Mouse (Mus musculus): ENCODE measurements around the gene H2-T3.
"Not testable (repeated sequence)": the region's sequence is repeated elsewhere in the genome, so short reads cannot be mapped to it uniquely, and the experiment has no call there.

The H2-T3 gene

DNA sequence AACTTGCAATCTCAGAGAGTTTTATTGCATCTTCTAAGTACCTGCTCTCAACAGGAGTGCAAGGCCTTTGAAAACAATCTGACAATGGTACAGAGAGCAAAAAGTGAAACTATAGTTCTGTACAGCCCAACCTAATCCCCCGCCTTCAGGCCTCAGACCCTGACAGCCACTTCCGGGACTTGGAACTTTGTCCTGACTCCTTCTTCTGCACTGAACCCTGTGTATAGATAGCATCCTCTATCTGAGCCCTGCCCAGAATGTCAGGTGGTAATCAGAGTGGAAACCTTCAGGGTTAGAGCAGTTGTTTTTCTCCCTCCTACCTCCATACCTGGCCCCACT is at the start of gene H2-T3:
Gene H2-T3, minus strand, starts transcription at position 119 of the 339 bp plus-strand sequence.
- DNase-seq, result no peak

DNA sequence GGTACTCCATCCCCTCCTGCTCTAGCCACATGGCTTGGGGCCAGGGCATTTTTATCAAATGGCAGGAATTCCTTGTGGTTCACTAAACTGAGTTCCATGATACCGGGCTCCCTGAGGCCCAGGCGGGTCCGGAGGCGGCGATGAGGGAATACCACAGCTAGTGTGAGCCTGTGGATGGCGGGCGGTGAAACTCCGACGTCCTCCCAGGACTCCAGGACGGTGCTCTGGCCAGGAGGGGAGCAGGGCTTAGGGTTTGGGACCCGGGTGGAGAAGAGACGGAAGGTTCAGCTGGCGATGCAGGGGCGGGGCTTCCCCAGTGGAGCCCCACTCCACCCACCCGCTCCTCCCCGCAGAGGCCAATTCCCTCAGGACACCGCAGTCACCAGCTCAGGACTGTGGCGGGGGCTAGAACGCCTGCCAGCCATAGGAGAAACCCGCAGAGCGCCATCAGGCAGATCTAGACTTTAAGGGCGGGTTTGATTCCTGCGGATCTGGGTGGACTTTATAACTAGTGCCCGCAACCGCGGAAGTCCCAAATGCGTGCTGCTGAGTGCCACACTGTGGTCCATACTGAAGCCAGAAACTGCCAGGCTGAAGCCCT is 47.3 kb upstream of the H2-T3 start:
- DNase-seq, result peak; percentile 41

DNA sequence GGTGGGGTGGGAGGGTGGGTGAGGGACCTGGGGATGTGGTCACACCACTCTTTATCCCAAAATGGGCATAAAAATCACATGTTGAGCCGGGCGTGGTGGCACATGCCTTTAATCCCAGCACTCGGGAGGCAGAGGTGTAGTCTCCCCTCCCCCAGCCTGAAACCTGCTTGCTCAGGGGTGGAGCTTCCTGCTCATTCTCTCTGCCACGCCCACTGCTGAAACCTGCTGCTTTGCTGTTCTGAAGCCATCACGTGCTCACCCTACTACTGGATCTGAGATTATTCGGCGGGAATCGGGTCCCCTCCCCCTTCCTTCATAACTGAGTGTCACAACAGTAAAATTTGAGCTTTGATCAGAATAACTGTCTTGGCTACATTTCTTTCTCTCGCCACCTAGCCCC is 45.2 kb upstream of the H2-T3 start:
- peak; percentile 15 for DNase-seq

DNA sequence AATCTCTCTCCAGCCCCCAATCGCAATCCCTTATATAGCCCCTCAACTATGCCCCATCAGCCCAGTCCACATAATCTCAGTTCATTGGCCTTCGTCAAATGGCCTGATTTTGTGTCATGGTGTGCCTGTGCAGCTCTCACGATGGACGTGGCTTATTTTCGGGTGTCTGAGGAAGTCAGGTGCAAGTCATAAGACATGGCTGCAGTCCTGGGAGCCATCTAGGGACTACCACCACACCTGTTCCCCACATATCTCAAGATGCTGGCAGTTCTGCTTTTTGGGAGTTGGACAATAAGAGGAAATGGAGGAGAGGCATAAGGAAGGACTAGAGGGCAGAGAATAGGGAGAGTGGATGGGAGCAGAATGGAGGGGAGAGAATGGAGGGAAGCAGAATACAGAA is 43.5 kb upstream of the H2-T3 start:
- DNase-seq, result no peak

DNA sequence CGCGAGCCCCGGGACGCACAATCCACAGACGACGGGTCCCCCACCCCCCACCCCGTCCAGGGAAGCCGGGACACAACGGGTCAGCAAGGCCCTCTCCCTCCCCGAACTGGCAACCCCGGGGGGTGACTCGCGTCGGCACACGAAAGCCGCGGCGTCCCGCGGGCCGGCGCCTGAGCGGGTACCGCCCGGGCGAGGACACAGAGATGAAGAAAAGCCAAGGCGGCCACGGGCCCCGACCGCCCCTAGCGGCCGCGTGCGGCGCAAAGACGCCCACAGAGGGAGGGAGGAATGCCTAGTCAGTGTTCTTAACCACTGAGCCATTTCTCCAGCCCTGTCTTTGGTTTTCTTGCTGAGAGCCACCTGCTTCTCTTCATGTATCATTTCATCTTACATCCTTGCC is 41.2 kb upstream of the H2-T3 start:
- DNase-seq, result peak; percentile 95

DNA sequence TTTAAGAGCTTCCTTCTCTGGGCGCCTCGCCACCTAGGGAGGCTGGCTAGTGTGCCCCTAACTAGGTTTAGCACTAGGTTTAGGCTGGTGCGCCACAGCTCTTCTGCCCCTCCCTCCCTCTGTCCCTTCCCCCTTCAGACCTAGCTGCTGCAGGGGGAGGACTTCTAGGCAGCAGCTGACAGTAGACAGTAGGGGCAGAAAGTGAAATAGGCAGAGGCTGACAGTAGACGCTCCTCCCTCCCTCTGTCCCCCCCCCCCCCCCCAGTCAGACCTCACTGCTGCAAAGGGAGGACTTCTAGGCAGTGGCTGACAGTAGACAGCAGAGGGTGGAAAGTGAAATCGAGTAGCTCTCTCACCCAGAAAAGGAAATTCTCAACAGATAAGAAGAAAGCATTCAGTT is 39.0 kb upstream of the H2-T3 start:
- no peak for DNase-seq

DNA sequence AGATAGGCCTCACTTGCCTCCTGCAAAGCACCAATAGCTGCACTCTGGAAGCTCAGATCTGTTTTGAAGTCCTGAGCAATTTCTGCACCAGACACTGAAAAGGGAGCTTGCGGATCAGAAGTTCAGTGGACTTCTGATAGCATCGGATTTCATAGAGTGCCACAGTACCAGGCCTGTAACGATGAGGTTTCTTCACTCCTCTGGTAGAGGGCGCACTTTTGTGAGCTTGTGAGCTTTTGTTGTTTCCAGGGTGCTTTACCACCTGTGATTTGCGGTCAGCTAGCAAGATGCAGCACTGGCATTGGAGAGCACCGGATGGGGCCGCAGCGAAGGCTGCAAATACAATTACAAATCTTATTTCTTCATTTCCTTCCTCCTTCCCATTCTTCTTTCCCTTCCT is 36.8 kb upstream of the H2-T3 start:
- DNase-seq, result peak; percentile 59

DNA sequence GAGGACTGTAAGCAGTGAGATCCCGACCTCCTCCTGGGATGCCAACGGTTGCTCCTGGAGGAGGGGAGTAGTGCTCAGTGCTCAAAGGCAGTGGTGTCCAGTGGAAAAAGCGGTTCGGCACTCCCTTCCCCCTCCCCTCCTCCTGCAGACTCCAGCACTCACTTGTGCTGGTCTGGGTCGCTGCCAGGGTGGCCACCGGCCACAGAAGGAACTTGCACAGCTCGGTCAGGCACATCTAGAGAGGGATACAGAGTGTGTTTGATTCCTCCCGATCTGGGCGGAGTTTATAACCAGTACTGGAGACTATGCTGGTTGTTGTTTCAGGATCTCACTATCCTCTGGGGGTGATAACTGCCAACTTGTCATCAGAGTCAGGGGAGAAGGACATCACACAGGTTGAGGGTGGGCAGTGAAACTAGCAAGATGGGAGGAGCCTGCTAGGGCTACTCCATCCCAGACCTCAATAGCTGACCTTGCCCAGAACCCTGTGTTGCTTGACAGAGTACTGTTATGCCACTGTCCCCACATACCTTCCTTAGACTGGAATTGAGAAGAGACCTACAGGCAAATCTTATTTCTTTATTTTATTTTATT is 35.2 kb upstream of the H2-T3 start:
- no peak for DNase-seq

DNA sequence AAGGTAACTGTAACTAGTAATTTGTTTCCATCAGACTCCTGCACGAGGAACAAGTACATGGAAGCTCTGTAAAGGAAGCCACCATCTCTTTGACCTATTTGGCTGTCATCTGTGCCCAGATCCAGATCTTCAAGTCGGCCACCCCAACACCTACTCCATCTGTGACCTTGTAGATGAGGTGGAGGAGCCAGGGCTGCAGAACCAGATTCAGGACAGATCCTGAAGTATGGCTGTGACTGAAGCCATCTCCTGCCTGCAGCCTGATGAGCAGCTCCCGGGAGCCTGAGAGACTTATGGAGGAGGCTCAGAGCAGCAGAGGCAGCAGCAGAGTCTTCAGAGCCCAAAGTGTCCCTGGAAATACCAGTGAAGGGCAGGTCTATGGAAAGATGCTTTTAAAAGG is 34.4 kb upstream of the H2-T3 start:
- no peak for DNase-seq

DNA sequence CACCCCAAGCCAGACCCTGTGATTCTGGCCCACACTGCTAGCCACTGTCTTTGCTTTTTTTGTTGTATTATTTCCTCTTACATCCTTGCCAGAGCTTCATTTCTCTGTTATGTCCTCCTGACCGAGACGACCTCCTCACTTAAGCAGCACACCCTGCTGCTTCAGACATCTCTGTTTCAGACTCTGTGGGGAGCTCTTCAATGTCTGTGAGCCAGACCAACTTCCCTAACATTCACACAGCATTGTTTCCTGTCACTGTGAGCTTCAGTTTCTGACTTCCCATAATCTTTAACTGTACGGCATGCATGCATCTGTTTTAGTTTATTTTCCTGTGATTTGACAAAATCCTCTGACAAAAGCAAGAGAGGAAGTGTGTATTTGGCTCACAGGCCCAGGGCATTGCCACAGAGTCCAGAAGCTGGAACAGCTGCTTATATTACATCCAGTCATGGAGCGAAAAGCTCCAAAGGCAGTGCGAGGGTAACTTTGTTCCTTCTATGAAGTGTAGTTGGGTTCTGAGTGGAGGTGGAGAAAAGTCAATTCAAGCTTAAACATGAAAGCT is 28.6 kb upstream of the H2-T3 start:
- DNase-seq, result no peak

DNA sequence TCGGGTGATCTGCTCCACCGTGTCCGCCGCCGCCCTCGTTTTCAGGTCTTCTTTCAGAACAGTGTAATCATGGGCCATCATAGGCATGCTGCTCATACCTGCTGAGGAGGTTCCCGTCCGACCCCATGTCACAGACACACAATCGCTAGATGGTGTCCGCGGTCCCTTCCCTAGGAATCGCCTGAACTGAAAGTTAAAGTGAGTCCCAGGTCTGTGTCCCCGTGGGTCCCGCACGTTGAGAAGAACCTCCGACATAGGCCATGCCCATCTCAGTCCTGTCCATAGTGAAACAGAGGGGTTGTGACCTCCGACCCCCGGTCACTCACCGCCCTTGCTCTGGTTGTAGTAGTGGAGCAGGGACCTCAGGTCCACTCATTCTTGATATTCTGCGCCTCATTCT is 25.5 kb upstream of the H2-T3 start:
- DNase-seq, result no peak

DNA sequence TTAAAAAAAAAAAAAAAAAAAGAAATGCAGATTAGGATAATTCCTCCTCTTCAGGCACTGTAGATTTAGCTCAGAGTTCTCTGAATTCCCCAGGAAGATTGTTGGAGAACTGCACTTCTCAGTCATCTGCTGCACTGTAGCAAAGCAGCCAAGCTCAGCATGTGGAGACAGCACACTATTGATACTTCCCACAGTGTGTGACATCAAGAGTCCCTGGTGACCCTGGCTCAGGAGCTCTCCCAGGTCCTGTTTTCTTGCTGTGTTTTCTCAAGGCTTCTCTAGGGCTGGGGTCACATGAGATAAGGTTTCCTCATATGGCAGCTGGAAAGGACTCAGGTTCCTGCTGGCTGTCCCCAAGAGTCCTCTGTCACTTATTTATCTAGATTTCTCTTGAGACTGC is 16.8 kb upstream of the H2-T3 start:
- peak; percentile 5 for DNase-seq

DNA sequence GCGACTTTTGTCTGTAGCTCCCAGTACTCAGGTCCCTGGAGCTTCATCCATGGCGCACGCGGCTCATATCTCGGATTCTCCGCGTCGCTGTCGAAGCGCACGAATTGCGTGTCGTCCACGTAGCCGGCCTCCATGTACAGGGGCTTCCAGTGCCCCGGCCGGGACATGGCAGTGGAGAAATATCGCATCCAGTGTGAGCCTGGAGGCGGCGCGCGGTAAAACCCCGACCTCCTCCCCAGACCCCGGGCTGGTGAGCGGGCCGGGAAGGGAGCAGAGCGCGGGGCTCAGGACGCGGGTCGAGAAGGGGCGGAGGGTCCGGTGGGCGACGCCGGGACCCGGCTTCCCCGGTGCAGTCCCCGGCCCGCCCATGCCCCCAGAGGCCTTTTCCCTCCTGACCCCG is 15.8 kb upstream of the H2-T3 start:
- DNase-seq, result peak; percentile 42

DNA sequence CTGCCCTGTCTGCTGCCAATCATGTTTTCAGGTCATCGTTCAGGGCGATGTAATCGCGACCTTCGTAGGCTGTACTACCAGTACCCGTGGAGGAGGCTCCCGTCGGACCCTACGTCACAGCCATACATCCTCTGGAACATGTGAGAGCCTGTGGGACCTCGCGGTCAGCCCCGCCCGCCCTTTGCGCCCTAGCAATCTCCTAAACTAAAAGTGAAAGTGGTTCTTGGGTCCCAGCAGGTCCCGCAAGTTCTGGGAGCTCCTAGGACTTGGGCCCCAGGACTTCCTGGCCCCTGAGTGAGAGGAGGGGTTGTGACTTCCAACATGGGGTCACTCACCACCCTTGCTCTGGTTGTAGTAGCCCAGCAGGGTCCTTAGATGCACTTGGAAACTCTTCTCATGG is 15.4 kb upstream of the H2-T3 start:
- DNase-seq, result peak; percentile 20

DNA sequence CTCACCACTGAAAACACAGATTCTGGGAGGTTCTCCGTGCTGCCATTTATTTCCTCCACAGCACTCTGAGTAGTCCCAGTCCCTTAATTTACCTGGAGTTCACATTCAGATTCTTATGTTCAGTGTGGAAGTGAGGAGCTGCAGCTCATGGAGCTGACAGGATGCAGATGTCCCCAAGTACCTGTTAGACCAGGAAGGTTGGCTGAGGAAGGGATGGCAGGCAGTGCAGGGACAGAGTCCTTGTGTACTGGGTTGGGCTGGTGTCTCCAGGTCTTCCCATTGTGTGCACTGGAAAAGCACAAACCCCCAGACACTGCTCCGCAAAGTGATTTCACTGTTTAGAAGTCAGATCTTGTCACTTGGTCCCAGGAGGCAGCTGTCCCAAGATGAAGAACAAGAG is 11.8 kb upstream of the H2-T3 start:
- no peak for DNase-seq

DNA sequence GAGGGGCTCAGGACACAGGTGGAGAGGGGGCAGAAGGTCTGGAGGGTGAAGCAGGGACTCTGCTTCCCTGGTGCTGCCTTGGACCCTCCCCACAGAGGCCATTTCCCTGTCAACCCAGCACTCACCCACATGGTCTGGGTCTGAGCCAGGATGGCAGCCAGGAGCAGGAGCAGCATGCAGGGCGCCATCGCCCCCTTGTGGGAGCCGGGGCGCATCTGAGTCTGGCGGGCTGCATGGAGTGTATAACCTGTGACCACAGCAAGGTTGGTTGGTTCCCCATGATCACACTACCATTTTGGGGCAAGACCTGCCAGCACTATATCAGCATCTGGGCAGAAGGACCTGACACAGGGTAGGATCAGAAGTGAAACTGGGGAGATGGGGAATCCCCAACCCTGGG is 8.2 kb upstream of the H2-T3 start:
- DNase-seq, result peak; percentile 56

DNA sequence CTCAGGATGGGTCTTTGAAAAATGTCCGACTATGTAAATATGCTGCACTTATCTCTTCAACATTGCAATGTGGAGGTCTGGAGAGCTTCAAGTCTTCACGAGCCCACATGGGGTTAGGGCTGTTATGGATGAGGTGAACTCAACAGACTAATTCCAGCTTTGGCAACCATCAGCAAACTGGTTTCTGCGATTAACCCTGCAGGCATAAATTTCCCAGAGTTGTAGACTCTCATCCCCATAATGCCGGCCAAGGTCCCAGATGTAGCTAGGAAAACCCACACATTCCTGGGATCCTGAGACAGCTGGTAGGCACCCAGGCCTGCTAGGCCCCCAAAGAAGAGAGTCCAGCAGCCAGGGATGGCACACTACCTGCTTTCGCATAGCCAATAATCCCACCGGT is 4.4 kb upstream of the H2-T3 start:
- DNase-seq, result no peak

DNA sequence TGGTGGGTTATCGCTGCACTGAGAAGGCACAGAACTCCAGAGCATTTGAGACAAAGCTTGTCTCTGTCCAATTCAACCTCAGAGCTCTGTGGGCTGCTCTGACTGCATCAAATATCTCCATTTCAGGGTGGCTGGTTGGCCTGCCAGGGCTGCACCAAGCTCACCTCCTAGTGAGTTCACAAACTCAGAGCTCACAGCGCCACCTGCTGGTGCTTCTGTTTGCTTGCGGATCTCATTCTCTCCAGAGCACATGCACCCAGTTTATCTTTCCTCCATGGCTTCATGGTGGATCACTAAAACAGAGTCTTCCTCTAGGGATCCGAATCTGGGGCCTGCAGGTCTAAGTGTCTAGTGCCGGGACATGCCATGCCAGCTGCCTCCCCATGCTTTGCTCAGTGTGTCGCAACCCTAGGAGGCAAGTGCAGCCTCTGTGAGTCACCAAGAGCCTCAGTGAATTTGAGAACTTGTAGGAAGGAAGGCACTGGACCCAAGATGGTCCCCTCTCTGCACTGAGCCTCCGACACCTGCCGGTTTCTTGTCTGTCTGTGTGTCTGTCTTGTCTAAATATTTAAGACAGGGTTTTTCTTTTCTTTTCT is 3.6 kb upstream of the H2-T3 start:
- peak; percentile 94 for DNase-seq

DNA sequence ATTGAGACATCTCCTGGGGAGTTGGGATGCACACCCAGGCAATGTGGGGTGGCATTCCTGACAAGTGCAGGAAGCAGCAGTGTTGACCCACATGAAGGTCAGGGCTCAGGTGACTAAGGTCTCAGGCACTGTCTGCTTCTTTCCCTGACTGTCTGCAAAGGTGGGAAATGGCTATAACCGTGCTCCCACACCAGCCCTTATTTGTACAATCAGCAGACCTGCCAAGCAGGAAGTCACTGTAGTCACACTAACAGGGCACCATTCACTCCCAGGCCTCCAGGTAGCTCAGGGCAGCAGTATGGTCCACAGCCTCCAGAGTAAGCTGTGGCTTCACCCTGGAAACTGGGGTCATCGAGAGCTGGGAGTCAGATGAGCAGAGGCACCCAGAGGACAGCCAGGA is 2.3 kb upstream of the H2-T3 start:
- no peak for DNase-seq

DNA sequence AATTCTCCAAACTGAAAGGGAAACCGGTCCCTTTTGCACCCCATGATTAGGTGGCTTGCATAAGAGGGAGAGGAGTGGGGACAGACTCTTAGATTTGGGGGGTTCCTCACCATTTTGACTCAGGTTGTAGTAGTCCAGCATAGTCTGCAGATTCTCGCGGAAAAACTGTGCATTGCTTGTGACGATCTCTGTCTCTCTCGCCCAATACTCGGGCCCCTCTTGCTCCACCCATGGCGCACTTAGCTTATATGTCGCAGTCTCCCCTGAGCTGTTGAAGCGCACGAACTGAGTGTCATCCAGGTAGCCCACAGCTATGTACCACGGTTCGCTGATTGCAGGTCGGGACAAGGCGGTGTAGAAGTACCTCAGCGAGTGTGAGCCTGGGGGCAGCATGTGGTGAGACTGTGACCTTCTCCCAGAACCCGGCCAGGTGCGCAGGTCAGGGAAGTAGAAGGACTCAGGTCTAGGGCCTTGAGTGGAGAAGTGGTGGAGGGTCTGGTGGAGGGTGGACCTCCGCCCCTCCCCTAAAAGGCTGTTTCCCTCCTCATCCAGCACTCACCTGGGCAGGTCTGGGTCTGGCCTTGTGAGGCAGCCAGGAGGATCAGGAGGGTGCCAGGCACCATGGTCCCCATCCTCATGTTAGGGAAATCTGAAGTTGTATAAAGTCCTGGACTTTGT is 457 bp downstream of the H2-T3 start:
- no peak for DNase-seq

DNA sequence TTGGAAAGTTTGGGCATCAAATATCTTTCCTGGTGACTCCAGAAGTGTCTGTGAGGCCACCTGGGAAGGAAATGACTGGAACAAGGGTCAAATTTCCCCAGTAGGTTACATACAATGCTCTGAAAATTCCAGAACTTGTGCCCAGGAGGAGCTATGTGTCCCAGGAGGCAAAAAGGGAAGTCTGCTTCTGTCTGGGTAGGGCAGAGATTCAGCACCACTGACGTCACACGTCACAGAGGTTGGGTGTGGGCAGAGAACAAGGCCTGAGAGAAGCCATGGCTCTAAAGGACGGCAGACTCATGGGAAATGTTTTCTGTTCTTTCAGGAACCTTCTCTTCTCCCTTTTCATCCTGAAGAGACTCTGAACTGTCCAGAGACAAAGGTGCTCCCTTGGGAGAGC is 2.5 kb downstream of the H2-T3 start:
- no peak for DNase-seq

DNA sequence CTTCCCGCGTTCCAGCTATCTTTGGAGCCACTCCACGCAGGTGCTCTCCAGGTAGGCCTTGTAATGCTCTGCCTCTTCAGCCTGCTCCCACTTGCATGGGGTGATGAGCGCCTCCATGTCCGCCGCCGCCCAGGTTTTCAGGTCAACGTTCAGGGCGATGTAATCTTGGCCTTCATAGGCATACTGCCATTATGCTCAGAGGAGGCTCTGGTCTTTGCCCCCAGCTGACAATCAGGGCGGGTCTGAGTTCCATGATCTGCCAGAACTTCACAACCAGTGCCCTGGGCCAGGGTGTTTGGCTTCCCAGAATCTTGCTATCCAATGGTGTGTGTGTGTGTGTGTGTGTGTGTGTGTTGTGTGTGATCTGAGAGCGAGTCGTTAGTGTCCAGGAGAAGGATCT is 7.9 kb downstream of the H2-T3 start:
- DNase-seq, result no peak

DNA sequence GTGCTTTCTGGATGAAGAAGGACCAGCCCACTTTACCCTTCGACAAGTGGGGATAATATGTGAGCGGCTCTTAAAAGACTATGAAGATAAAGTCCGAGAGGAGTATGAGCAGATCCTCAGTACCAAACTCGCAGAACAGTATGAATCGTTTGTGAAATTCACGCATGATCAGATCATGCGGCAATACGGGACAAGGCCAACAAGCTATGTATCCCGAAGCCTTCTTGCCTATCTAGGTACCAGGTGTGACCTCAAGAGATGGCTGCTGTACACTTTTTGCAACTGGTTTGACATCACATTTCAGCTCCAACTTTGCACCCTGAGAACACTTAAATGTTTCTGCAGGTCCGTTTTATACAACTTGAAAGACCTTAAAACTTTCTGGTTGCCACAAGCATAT is 10.6 kb downstream of the H2-T3 start:
- DNase-seq, result not testable (repeated sequence)

DNA sequence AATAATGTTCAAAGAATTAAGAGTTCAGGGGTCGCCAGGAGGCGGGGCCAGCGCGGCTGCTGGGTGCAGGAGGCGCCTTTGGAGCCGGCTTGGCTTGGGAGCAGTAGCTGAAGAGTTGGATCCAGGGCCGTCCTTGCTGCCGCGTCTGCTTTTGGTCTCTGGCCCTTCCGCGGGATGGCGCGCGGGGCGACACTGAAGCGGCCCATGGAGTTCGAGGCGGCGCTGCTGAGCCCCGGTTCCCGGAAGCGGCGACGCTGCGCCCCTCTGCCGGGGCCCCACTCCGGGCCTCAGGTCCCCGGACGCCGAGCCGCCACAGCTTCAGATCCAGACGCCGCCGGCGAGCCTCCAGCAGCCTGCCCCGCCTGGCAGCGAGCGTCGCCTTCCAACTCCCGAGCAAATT is 11.1 kb downstream of the H2-T3 start:
- DNase-seq, result peak; percentile 62
